Mouse (Mus musculus) heart, embryonic 12.5 days (tissue): ENCODE results near the gene Nlk. TPM values are rescaled to one million over a fixed set of nuclear protein-coding genes. Genes with fewer than 3 reads are reported as not detected.

ENCODE experiments used
- ATAC-seq: fragments of 200-750 bp; cut with Nextera tagmentation; 2 replicates; pipeline ENCODE4 v1.8.0; 2017; ENCODE audit warnings: moderate TSS enrichment, moderate library complexity; ENCODE audit not compliant: insufficient number of reproducible peaks, low FRiP score
- H3K27ac ChIP-seq: fragments of 300-500 bp; sonication (generic); 2 replicates; pipeline ENCODE4 v1.5.1; 2016; ENCODE audit warnings: mild to moderate bottlenecking, moderate library complexity; ENCODE audit not compliant: poor library complexity, severe bottlenecking
- H3K27me3 ChIP-seq: fragments of 300-500 bp; sonication (generic); replicated peaks from 2 replicates; pipeline ENCODE4 v1.6.1; 2016; ENCODE audit warnings: mild to moderate bottlenecking, moderate library complexity
- H3K36me3 ChIP-seq: fragments of 300-500 bp; sonication (generic); 2 replicates; pipeline ENCODE4 v1.6.1; 2016; ENCODE audit warnings: mild to moderate bottlenecking, moderate library complexity
- H3K4me1 ChIP-seq: fragments of 300-500 bp; sonication (generic); replicated peaks from 2 replicates; pipeline ENCODE4 v1.6.1; 2016; ENCODE audit warnings: mild to moderate bottlenecking
- H3K4me2 ChIP-seq: fragments of 300-500 bp; sonication (generic); 2 replicates; pipeline ENCODE4 v1.6.1; 2016; ENCODE audit warnings: mild to moderate bottlenecking, moderate library complexity
- H3K4me3 ChIP-seq: fragments of 300-500 bp; sonication (generic); 2 replicates; pipeline ENCODE4 v1.5.1; 2016; ENCODE audit warnings: mild to moderate bottlenecking
- H3K9ac ChIP-seq: fragments of 300-500 bp; sonication (generic); 2 replicates; pipeline ENCODE4 v1.6.1; 2016; ENCODE audit warnings: mild to moderate bottlenecking, moderate library complexity
- H3K9me3 ChIP-seq: fragments of 300-500 bp; sonication (generic); replicated peaks from 2 replicates; pipeline ENCODE4 v1.6.1; 2016; ENCODE audit warnings: mild to moderate bottlenecking, moderate library complexity
- WGBS: fragments of 180-500 bp; shearing (Covaris S2); methylation state at CpG from one replicate; pipeline ENCODE4 v1.1.7; 2016; 5-methylcytosine and 5-hydroxymethylcytosine counted together
- polyA plus RNA-seq: library from polyadenylated mRNA; unstranded; fragments of >200 nt; fragmentation: Nextera tagmentation; extraction: Ambion mirVana; gene quantifications from 2 replicates; pipeline ENCODE4 v1.2.1, GENCODE M21; 2016

The Nlk gene
- polyA plus RNA-seq, 1 experiment from 2014 or later = 13.4 TPM

GRCm38 (mm10) chr11:78726366-78726765 is 29.2 kb upstream of the Nlk start:
- ATAC-seq = no peak
- Histone ChIP-seq H3K36me3 (no peaks in the 10 kb centered on the region), H3K4me2 (no peak overlapping the region), H3K4me1 (no peaks in the 10 kb centered on the region), H3K9me3 (no peaks in the 10 kb centered on the region), H3K4me3 (no peak overlapping the region), H3K9ac (no peak overlapping the region), H3K27me3 (no peaks in the 10 kb centered on the region), H3K27ac (no peak overlapping the region)
- 68% methylated on average over 3 of the region's 3 CpGs for WGBS

GRCm38 (mm10) chr11:78724792-78725191 is 27.6 kb upstream of the Nlk start:
- Histone ChIP-seq H3K9me3 (no peaks in the 10 kb centered on the region), H3K4me3 (no peak overlapping the region), H3K27ac (no peak overlapping the region), H3K4me1 (no peaks in the 10 kb centered on the region), H3K9ac (no peak overlapping the region), H3K4me2 (no peak overlapping the region), H3K27me3 (no peaks in the 10 kb centered on the region), H3K36me3 (no peaks in the 10 kb centered on the region)
- WGBS = 74% methylated on average over 1 of the region's 1 CpGs
- ATAC-seq = no peak

- no peaks in the 10 kb centered on the region for H3K9me3 ChIP-seq
- H3K27me3 ChIP-seq = no peaks in the 10 kb centered on the region
- ATAC-seq = no peak
- 79% methylated on average over 2 of the region's 2 CpGs for WGBS
- no peaks in the 10 kb centered on the region for H3K4me1 ChIP-seq
- H3K4me2 ChIP-seq = no peak overlapping the region
- no peaks in the 10 kb centered on the region for H3K36me3 ChIP-seq
- no peak overlapping the region for H3K9ac ChIP-seq
- no peak overlapping the region for H3K4me3 ChIP-seq
- no peak overlapping the region for H3K27ac ChIP-seq
Measured at GRCm38 (mm10) chr11:78721419-78721818, 24.2 kb upstream of the Nlk start.

- ATAC-seq = no peak
- no peaks in the 10 kb centered on the region for H3K36me3 ChIP-seq
- H3K27ac ChIP-seq = no peak overlapping the region
- no peak overlapping the region for H3K4me3 ChIP-seq
- H3K4me1 ChIP-seq = 0 out of 2 replicates have a peak, but pooled peaks cover 2% of the 10 kb centered on the region
- WGBS = 68% methylated on average over 4 of the region's 4 CpGs
- H3K4me2 ChIP-seq = no peak overlapping the region
- H3K9ac ChIP-seq = no peak overlapping the region
- H3K9me3 ChIP-seq = no peaks in the 10 kb centered on the region
- H3K27me3 ChIP-seq = no peaks in the 10 kb centered on the region
Measured at GRCm38 (mm10) chr11:78717655-78718054, 20.5 kb upstream of the Nlk start.

- peaks cover 2% of the 10 kb centered on the region; the same call in 1 of the 2 replicates for H3K4me1 ChIP-seq
- WGBS = 74% methylated on average over 2 of the region's 2 CpGs
Measured at GRCm38 (mm10) chr11:78708642-78709041, 11.5 kb upstream of the Nlk start.

GRCm38 (mm10) chr11:78706026-78706425 is 8.9 kb upstream of the Nlk start:
- ATAC-seq = no peak
- H3K4me3 ChIP-seq = no peak overlapping the region
- H3K27me3 ChIP-seq = no peaks in the 10 kb centered on the region
- no peak overlapping the region for H3K27ac ChIP-seq
- no peaks in the 10 kb centered on the region for H3K36me3 ChIP-seq
- no peaks in the 10 kb centered on the region for H3K9me3 ChIP-seq
- peaks cover 2% of the 10 kb centered on the region; the same call in 1 of the 2 replicates for H3K4me1 ChIP-seq
- H3K9ac ChIP-seq = no peak overlapping the region
- no peak overlapping the region for H3K4me2 ChIP-seq

More at GRCm38 (mm10) chr11:78708642-78709041, 11.5 kb upstream of the Nlk start:
- ATAC-seq = no peak
- Histone ChIP-seq H3K27ac (no peak overlapping the region), H3K27me3 (no peaks in the 10 kb centered on the region), H3K9ac (no peak overlapping the region), H3K4me2 (no peak overlapping the region), H3K36me3 (no peaks in the 10 kb centered on the region), H3K4me3 (no peak overlapping the region), H3K9me3 (no peaks in the 10 kb centered on the region)

- Histone ChIP-seq H3K4me3 (no peak overlapping the region), H3K27ac (no peak overlapping the region), H3K4me2 (no peak overlapping the region), H3K4me1 (peaks cover 2% of the 10 kb centered on the region; the same call in 1 of the 2 replicates), H3K36me3 (no peaks in the 10 kb centered on the region), H3K9ac (no peak overlapping the region), H3K9me3 (no peaks in the 10 kb centered on the region), H3K27me3 (0 out of 2 replicates have a peak, but pooled peaks cover 3% of the 10 kb centered on the region)
- 59% methylated on average over 5 of the region's 5 CpGs for WGBS
- no peak for ATAC-seq
Measured at GRCm38 (mm10) chr11:78703085-78703484, 5.9 kb upstream of the Nlk start.

GRCm38 (mm10) chr11:78702319-78702718 is 5.1 kb upstream of the Nlk start:
- ATAC-seq = no peak
- Histone ChIP-seq H3K4me2 (no peak overlapping the region), H3K27ac (no peak overlapping the region), H3K9ac (no peak overlapping the region), H3K9me3 (no peaks in the 10 kb centered on the region), H3K4me3 (no peak overlapping the region), H3K27me3 (0 out of 2 replicates have a peak, but pooled peaks cover 3% of the 10 kb centered on the region), H3K36me3 (no peaks in the 10 kb centered on the region), H3K4me1 (peaks cover 2% of the 10 kb centered on the region; the same call in 1 of the 2 replicates)
- 63% methylated on average over 3 of the region's 3 CpGs for WGBS

- peak overlapping the region; percentile 98 for H3K4me3 ChIP-seq
- H3K36me3 ChIP-seq = peaks cover 8% of the 10 kb centered on the region; the same call in 1 of the 2 replicates
- no peaks in the 10 kb centered on the region for H3K9me3 ChIP-seq
- peak overlapping the region; percentile 28; the same call in 1 of the 2 replicates for H3K27ac ChIP-seq
- peak overlapping the region; percentile 37; the same call in 1 of the 2 replicates for H3K4me2 ChIP-seq
- WGBS = under 1% methylated on average over 12 of the region's 12 CpGs
- no peak overlapping the region for H3K9ac ChIP-seq
- peaks cover 28% of the 10 kb centered on the region for H3K4me1 ChIP-seq
- 0 out of 2 replicates have a peak, but pooled peaks cover 3% of the 10 kb centered on the region for H3K27me3 ChIP-seq
- ATAC-seq = peak; percentile 82
Measured at GRCm38 (mm10) chr11:78697753-78698171, 589 bp upstream of the Nlk start.

GRCm38 (mm10) chr11:78694249-78694648 is 2.9 kb downstream of the Nlk start:
- Histone ChIP-seq H3K4me2 (peak overlapping the region; percentile 56), H3K36me3 (peaks cover 8% of the 10 kb centered on the region; the same call in 1 of the 2 replicates), H3K4me1 (peaks cover 38% of the 10 kb centered on the region), H3K4me3 (peak overlapping the region; percentile 19; the same call in 1 of the 2 replicates), H3K9me3 (no peaks in the 10 kb centered on the region), H3K27me3 (no peaks in the 10 kb centered on the region), H3K9ac (no peak overlapping the region), H3K27ac (peak overlapping the region; percentile 14; the same call in 1 of the 2 replicates)
- WGBS = 58% methylated on average over 3 of the region's 3 CpGs
- ATAC-seq = no peak

GRCm38 (mm10) chr11:78693307-78693706 is 3.9 kb downstream of the Nlk start:
- no peak overlapping the region; the same call in 1 of the 2 replicates for H3K4me2 ChIP-seq
- H3K9ac ChIP-seq = no peak overlapping the region
- no peak overlapping the region for H3K4me3 ChIP-seq
- H3K36me3 ChIP-seq = peaks cover 8% of the 10 kb centered on the region; the same call in 1 of the 2 replicates
- peaks cover 46% of the 10 kb centered on the region for H3K4me1 ChIP-seq
- H3K9me3 ChIP-seq = no peaks in the 10 kb centered on the region
- no peak for ATAC-seq
- no peaks in the 10 kb centered on the region for H3K27me3 ChIP-seq
- 91% methylated on average over 8 of the region's 8 CpGs for WGBS
- no peak overlapping the region for H3K27ac ChIP-seq

GRCm38 (mm10) chr11:78691201-78691600 is 6.0 kb downstream of the Nlk start:
- Histone ChIP-seq H3K27ac (no peak overlapping the region), H3K27me3 (no peaks in the 10 kb centered on the region), H3K9ac (no peak overlapping the region), H3K4me1 (peaks cover 52% of the 10 kb centered on the region), H3K4me2 (peak overlapping the region; percentile 4; the same call in 1 of the 2 replicates), H3K36me3 (peaks cover 8% of the 10 kb centered on the region; the same call in 1 of the 2 replicates), H3K4me3 (no peak overlapping the region), H3K9me3 (no peaks in the 10 kb centered on the region)
- ATAC-seq = no peak
- 54% methylated on average over 2 of the region's 2 CpGs for WGBS
